Mouse (Mus musculus): Measurements from ENCODE around the gene Prkcd. TPM values are rescaled to one million over a fixed set of nuclear protein-coding genes. Genes with fewer than 3 reads are reported as not detected.

Prkcd gene
- polyA plus RNA-seq, 1 experiment: 32.1 TPM

DNA sequence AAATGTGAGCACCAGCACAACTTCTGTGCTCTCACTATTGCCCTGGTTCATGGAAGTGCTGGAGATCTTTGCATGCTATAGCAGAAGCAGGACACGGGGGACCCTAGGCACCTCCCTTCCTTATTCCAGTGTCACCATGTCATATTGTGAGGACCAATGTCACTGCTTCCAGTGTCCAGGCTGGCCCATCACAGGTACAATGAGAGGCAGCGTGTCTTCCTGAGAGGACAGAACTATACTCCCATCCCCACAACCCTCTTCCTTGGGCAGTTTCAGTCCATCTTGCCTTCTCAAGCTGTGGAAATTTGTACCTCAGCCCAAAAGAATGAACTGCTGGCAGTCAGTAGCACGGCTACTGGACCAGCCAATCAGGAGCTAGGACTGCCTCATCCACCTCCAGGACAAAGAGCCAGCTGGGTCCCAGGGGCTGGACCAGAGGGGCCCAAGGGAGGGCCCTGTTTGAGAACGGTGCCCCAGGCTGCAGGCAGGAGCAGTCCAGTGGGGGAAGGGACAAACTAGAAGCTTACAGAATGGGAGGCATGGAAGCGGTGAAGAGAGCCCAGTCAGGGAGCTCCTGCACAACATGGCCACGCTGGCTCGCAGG is 31.8 kb downstream of the Prkcd start:
- Histone ChIP-seq H3K27me3 (replicated peaks) (no peaks in the 10 kb centered on the region), H3K36me3 (replicated peaks; ENCODE audit: low read length) (peaks cover 62% of the 10 kb centered on the region), H3K9me3 (no peaks in the 10 kb centered on the region), H3K4me3 (replicated peaks) (peak overlapping the region; percentile 44), H3K4me1 (peaks cover 76% of the 10 kb centered on the region)
- TF ChIP-seq GATA1 (IDR thresholded peaks at IDR 0.05; ENCODE audit: borderline replicate concordance, low read length) (no peak), FLI1 (IDR thresholded peaks at IDR 0.05; ENCODE audit: low read length) (no peak)

DNA sequence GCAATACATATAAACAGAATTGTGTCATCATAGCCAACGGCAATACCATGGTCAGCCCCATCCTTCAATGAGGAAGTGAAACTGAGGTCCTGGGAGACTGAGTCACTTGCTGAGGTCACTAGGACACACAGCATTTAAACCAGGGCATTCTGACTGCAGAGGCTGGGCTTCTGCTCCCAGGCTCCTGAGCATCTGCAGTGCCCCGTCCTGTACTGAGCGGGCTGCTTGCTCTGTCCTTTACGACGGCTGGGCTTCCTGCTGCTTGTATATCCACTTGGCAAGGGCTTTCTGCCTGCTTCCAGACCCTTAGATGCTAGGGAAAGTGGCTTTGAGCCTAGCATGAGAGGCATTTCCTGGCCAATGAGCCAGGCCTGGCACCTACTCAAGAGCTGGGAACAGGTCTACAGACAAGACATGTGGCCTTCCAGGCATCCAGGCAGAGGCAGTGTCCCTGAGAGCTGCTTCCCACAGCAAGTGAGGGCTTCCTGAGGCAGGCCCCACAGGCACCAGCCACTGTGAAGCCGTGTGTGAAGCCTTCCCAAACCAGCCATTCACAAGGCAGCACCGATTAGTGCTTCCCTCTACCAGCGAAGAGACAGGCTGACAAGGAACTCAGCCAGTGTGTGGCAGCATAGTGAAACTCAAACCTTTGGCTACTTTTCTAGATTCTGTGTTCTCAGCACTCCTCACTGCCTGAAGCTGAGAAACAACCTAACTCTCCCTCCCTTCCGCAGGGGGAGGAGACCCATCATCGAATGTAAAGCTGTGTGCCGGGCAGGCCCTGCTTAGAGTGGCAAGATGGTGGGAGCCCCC is 32.5 kb downstream of the Prkcd start:
- Histone ChIP-seq H3K4me1 (peaks cover 77% of the 10 kb centered on the region), H3K27me3 (replicated peaks) (no peaks in the 10 kb centered on the region), H3K36me3 (replicated peaks; ENCODE audit: low read length) (peaks cover 55% of the 10 kb centered on the region), H3K9me3 (no peaks in the 10 kb centered on the region), H3K4me3 (replicated peaks) (peak overlapping the region; percentile 42)
- TF ChIP-seq GATA1 (IDR thresholded peaks at IDR 0.05; ENCODE audit: borderline replicate concordance, low read length) (no peak), FLI1 (IDR thresholded peaks at IDR 0.05; ENCODE audit: low read length) (no peak)

GRCm38 (mm10) chr14:30591417-30591816 is 34.6 kb downstream of the Prkcd start:
- Histone ChIP-seq H3K9me3 (no peaks in the 10 kb centered on the region), H3K4me3 (replicated peaks) (peak overlapping the region; percentile 80), H3K4me1 (peaks cover 78% of the 10 kb centered on the region), H3K36me3 (replicated peaks; ENCODE audit: low read length) (peaks cover 35% of the 10 kb centered on the region), H3K27me3 (replicated peaks) (peaks cover 2% of the 10 kb centered on the region)
- no peak for TF ChIP-seq GATA1 (IDR thresholded peaks at IDR 0.05; ENCODE audit: borderline replicate concordance, low read length)
- TF ChIP-seq FLI1 (IDR thresholded peaks at IDR 0.05; ENCODE audit: low read length): no peak

GRCm38 (mm10) chr14:30590918-30591317 is 35.1 kb downstream of the Prkcd start:
- H3K36me3 ChIP-seq (replicated peaks; ENCODE audit: low read length): peaks cover 30% of the 10 kb centered on the region
- H3K27me3 ChIP-seq (replicated peaks): peaks cover 2% of the 10 kb centered on the region
- no peaks in the 10 kb centered on the region for H3K9me3 ChIP-seq
- peaks cover 81% of the 10 kb centered on the region for H3K4me1 ChIP-seq
- H3K4me3 ChIP-seq (replicated peaks): no peak overlapping the region
- TF ChIP-seq FLI1 (IDR thresholded peaks at IDR 0.05; ENCODE audit: low read length) (no peak), GATA1 (IDR thresholded peaks at IDR 0.05; ENCODE audit: borderline replicate concordance, low read length) (no peak)

- Histone ChIP-seq H3K9me3 (no peaks in the 10 kb centered on the region), H3K36me3 (replicated peaks; ENCODE audit: low read length) (peaks cover 23% of the 10 kb centered on the region), H3K27me3 (replicated peaks) (peaks cover 2% of the 10 kb centered on the region), H3K4me1 (peaks cover 83% of the 10 kb centered on the region), H3K4me3 (replicated peaks) (no peak overlapping the region)
- no peak for TF ChIP-seq FLI1 (IDR thresholded peaks at IDR 0.05; ENCODE audit: low read length)
These were observed 35.9 kb downstream of the Prkcd start for GRCm38 (mm10) chr14:30590041-30590645.

DNA sequence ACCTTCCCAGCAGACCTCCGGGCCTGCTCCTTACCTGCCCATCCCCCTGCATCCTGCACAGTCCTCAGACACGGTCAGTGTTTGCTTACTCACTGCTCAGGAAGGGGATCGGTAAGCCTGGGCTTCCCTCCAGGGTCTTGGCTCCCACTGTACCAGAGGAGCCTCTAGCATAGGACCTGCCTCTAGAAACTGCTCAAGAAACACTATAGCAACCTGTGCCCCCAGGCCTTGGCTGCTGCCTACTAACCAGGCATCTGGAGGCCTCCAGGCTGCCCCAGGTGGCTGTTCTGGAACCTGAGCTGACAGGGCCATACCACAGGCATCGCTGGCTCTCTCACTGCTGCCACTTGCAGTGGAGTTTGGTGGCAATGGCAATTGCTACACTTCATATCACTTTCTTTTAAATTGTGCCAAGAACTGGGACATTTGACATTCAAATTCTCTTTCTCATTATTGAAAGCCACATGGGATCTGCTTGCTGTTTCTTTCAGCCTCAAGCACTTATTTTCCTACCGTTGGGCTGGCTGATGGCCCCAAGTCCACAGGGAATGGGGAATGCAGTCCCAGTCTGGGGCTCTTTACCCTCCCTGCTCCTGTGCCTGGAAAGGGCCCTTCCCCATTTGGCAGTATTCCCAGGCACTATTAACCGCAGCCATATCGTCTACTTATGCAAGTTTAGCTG is 39.1 kb downstream of the Prkcd start:
- Histone ChIP-seq H3K4me1 (peaks cover 62% of the 10 kb centered on the region), H3K27me3 (replicated peaks) (peaks cover 2% of the 10 kb centered on the region), H3K9me3 (no peaks in the 10 kb centered on the region), H3K4me3 (replicated peaks) (peak overlapping the region; percentile 69), H3K36me3 (replicated peaks; ENCODE audit: low read length) (no peaks in the 10 kb centered on the region)
- TF ChIP-seq FLI1 (IDR thresholded peaks at IDR 0.05; ENCODE audit: low read length): no peak
- TF ChIP-seq GATA1 (IDR thresholded peaks at IDR 0.05; ENCODE audit: borderline replicate concordance, low read length): no peak

DNA sequence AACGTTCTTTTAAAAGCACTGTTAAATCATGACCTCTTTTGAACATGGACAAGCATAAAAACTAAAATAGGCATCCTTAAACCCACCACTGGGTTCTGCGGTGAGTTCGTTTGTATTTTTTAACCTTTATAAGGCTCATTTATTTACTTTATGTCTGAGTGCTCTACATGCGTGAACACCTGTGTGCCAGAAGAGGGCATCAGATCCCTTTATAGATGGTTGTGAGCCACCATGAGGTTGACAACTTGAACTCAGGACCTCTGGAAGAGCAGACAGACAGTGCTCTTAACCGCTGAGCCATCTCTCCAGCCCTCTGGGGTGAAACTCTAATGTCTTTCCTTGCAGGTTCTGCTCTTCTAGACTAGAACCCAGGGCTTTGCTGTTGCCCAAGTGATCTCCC is 40.7 kb downstream of the Prkcd start:
- Histone ChIP-seq H3K27me3 (replicated peaks) (peaks cover 2% of the 10 kb centered on the region), H3K36me3 (replicated peaks; ENCODE audit: low read length) (no peaks in the 10 kb centered on the region), H3K4me1 (peaks cover 50% of the 10 kb centered on the region), H3K9me3 (no peaks in the 10 kb centered on the region), H3K4me3 (replicated peaks) (no peak overlapping the region)
- no peak for TF ChIP-seq GATA1 (IDR thresholded peaks at IDR 0.05; ENCODE audit: borderline replicate concordance, low read length)

DNA sequence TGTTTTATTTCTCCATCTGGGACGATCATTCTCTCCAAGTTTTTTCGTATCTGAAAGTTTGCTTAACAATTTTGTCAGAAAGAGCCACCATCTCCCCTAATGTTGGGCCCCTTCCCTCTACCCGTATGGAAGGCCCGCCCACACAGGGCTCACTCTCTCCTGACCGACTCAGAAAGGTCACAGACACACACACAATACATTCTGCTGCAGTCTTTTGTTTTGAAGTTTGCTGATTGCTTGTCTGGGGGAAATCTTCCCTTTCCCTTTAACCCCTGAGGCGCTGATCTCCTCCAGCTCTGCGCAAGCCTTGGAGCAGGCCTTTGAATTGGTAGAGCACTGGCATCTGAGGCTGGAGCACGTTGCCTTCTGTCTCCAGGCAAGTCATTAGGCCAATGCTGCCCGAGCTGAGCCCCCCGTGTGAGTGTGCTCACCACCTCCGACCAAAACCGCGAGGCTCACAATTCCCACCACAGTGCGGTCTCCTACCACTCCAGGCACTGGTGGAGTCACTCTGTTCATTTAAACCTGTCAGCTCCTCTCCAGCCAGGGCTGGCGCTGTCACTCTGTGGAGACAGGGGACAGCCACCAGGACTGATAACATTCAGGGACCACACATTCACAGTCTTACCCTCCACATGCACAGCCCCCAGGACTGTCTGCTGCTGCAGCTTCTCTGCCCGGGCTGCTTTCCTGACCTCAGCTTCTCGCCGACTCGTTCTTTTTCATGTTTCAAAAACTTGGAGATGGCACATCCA is 41.3 kb downstream of the Prkcd start:
- Histone ChIP-seq H3K4me3 (replicated peaks) (no peak overlapping the region), H3K4me1 (peaks cover 44% of the 10 kb centered on the region), H3K27me3 (replicated peaks) (peaks cover 2% of the 10 kb centered on the region), H3K36me3 (replicated peaks; ENCODE audit: low read length) (no peaks in the 10 kb centered on the region), H3K9me3 (no peaks in the 10 kb centered on the region)
- TF ChIP-seq FLI1 (IDR thresholded peaks at IDR 0.05; ENCODE audit: low read length): no peak
- no peak for TF ChIP-seq GATA1 (IDR thresholded peaks at IDR 0.05; ENCODE audit: borderline replicate concordance, low read length)

DNA sequence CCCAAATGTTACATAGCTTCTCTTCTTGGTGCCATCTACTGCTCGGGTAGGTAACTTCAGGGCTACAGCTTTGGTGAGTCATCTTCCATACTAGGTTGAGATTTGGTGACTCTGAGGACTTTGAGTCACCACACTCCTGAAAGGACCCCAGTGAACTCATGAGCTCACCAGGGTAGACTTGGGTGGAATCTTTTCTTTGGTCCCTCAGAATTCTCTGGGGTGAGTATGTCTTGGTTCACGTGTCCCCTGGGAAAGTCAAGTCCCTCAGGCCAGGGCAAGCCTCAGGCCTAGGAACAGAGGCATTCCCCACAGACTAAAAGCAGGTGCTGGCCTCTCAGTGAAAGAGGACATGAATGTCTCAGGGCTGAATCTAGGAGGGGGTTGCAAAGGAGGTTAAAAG is 41.9 kb downstream of the Prkcd start:
- H3K27me3 ChIP-seq (replicated peaks): peaks cover 2% of the 10 kb centered on the region
- no peak for TF ChIP-seq GATA1 (IDR thresholded peaks at IDR 0.05; ENCODE audit: borderline replicate concordance, low read length)
- TF ChIP-seq FLI1 (IDR thresholded peaks at IDR 0.05; ENCODE audit: low read length): no peak
- peaks cover 40% of the 10 kb centered on the region for H3K4me1 ChIP-seq
- no peak overlapping the region for H3K4me3 ChIP-seq (replicated peaks)
- H3K9me3 ChIP-seq: no peaks in the 10 kb centered on the region
- H3K36me3 ChIP-seq (replicated peaks; ENCODE audit: low read length): no peaks in the 10 kb centered on the region

Data from megakaryocyte, embryonic 14.5 days (primary cell).